Mouse (Mus musculus): ENCODE results near the gene Xcl1. TPM values are rescaled to one million over a fixed set of nuclear protein-coding genes. Genes with fewer than 3 reads are reported as not detected.

Xcl1 gene
- total and polyA plus RNA-seq, 3 experiments: 0.27 TPM; not detected in 2

- TF ChIP-seq EP300 (IDR thresholded peaks at IDR 0.05; ENCODE audit: insufficient read depth, low read depth, low read length): no peak
- no peak for TF ChIP-seq POLR2A (IDR thresholded peaks at IDR 0.05; ENCODE audit: insufficient read depth, low read depth, low read length)
- TF ChIP-seq CTCF (IDR thresholded peaks at IDR 0.05): no peak
- peak; percentile 22 to 49 for DNase-seq
- 55% methylated on average over 2 of the region's 2 CpGs for WGBS
- Histone ChIP-seq H3K4me3 (no peak overlapping the region), H3K4me1 (ENCODE audit: control insufficient read depth, insufficient read depth, low read length) (peaks cover 6% of the 10 kb centered on the region), H3K36me3 (ENCODE audit: control insufficient read depth, insufficient read depth, low read length) (no peaks in the 10 kb centered on the region; the same call in 1 of the 2 replicates), H3K27ac (peak overlapping the region; percentile 65), H3K79me2 (replicated peaks; ENCODE audit: control insufficient read depth, insufficient read depth, low read length) (no peaks in the 10 kb centered on the region), H3K27me3 (ENCODE audit: control insufficient read depth, insufficient read depth, low read length) (no peaks in the 10 kb centered on the region), H3K9ac (ENCODE audit: low read depth, low read length) (no peak overlapping the region)
- intact Hi-C loops (cut with DNase I): loop anchor here (5.0 kb wide), 3 partner anchors 138 to 583 kb away; no protein-coding TSS in a partner anchor
Measured at GRCm38 (mm10) chr1:164900226-164900625, 35.1 kb downstream of the Xcl1 start.

GRCm38 (mm10) chr1:164899506-164899905 lies 35.8 kb downstream of the Xcl1 start:
- intact Hi-C loops (cut with DNase I): no loop called here
- H3K27me3 ChIP-seq (ENCODE audit: control insufficient read depth, insufficient read depth, low read length): no peaks in the 10 kb centered on the region
- peak overlapping the region; percentile 83 for H3K27ac ChIP-seq
- H3K4me3 ChIP-seq: peak overlapping the region; percentile 44; the same call in 1 of the 2 replicates
- peak overlapping the region; percentile 78 for H3K9ac ChIP-seq (ENCODE audit: low read depth, low read length)
- no peaks in the 10 kb centered on the region for H3K79me2 ChIP-seq (replicated peaks; ENCODE audit: control insufficient read depth, insufficient read depth, low read length)
- DNase-seq: peak; percentile 30 to 38
- H3K36me3 ChIP-seq (ENCODE audit: control insufficient read depth, insufficient read depth, low read length): no peaks in the 10 kb centered on the region; the same call in 1 of the 2 replicates
- no peak for TF ChIP-seq POLR2A (IDR thresholded peaks at IDR 0.05; ENCODE audit: insufficient read depth, low read depth, low read length)
- TF ChIP-seq CTCF (IDR thresholded peaks at IDR 0.05): no peak
- TF ChIP-seq EP300 (IDR thresholded peaks at IDR 0.05; ENCODE audit: insufficient read depth, low read depth, low read length): no peak
- H3K4me1 ChIP-seq (ENCODE audit: control insufficient read depth, insufficient read depth, low read length): peaks cover 6% of the 10 kb centered on the region
- 14% methylated on average over 7 of the region's 7 CpGs for WGBS

- peak; percentile 73 for TF ChIP-seq CTCF (IDR thresholded peaks at IDR 0.05)
- no peak for TF ChIP-seq EP300 (IDR thresholded peaks at IDR 0.05; ENCODE audit: insufficient read depth, low read depth, low read length)
- peak; percentile 41; the same call in 1 of the 2 replicates for TF ChIP-seq POLR2A (IDR thresholded peaks at IDR 0.05; ENCODE audit: insufficient read depth, low read depth, low read length)
- peak; percentile 80 to 85 for DNase-seq
- Histone ChIP-seq H3K79me2 (replicated peaks; ENCODE audit: control insufficient read depth, insufficient read depth, low read length) (no peaks in the 10 kb centered on the region), H3K36me3 (ENCODE audit: control insufficient read depth, insufficient read depth, low read length) (no peaks in the 10 kb centered on the region; the same call in 1 of the 2 replicates), H3K4me3 (peak overlapping the region; percentile 44), H3K9ac (ENCODE audit: low read depth, low read length) (peak overlapping the region; percentile 78), H3K27me3 (ENCODE audit: control insufficient read depth, insufficient read depth, low read length) (no peaks in the 10 kb centered on the region), H3K4me1 (ENCODE audit: control insufficient read depth, insufficient read depth, low read length) (peaks cover 6% of the 10 kb centered on the region), H3K27ac (peak overlapping the region; percentile 83)
- intact Hi-C loops (cut with DNase I): no loop called here
- 0% methylated on average over 22 of the region's 22 CpGs for WGBS
Measured at GRCm38 (mm10) chr1:164898846-164899351, 36.4 kb downstream of the Xcl1 start.

DNA sequence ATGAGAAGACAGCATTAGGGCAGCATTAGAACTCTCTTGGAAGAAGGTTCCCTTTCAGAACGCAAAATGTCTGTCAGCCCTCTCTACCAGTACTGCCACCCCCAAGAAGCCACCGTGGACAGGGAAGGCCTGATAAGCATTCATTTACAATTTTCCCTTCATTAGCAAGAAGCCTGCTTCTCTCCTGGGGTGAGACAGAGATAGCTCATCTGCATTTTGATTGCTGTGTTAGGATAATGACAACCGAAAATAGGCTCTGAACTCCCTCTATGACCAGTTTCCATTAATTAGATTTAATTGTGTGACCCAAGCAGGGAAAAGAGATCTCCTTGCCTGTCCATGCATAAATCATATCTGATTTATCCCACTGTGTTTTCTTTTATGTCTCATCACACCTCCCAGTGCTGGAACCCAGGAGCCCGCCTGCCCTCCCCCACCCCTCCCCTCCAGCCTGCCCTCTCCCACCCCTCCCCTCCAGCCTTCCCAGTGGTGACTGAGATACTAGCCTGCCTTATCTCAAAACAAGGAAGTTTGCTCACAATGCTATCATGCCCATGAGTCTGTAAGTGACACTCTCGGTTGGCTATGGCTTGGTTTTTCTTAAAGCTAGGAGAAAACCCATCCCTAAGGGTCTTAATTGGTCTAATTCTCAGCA lies 38.0 kb downstream of the Xcl1 start:
- no peaks in the 10 kb centered on the region; the same call in 1 of the 2 replicates for H3K36me3 ChIP-seq (ENCODE audit: control insufficient read depth, insufficient read depth, low read length)
- peaks cover 6% of the 10 kb centered on the region for H3K4me1 ChIP-seq (ENCODE audit: control insufficient read depth, insufficient read depth, low read length)
- H3K27me3 ChIP-seq (ENCODE audit: control insufficient read depth, insufficient read depth, low read length): no peaks in the 10 kb centered on the region
- peak overlapping the region; percentile 82 for H3K27ac ChIP-seq
- WGBS: 32% methylated on average over 5 of the region's 5 CpGs
- no peak for DNase-seq
- no peaks in the 10 kb centered on the region for H3K79me2 ChIP-seq (replicated peaks; ENCODE audit: control insufficient read depth, insufficient read depth, low read length)
- intact Hi-C loops (cut with DNase I): loop anchor here (2.0 kb wide), 2 partner anchors 126 to 442 kb away; no protein-coding TSS in a partner anchor
- H3K9ac ChIP-seq (ENCODE audit: low read depth, low read length): no peak overlapping the region
- no peak overlapping the region for H3K4me3 ChIP-seq
- TF ChIP-seq POLR2A (IDR thresholded peaks at IDR 0.05; ENCODE audit: insufficient read depth, low read depth, low read length): no peak
- TF ChIP-seq CTCF (IDR thresholded peaks at IDR 0.05): no peak
- TF ChIP-seq EP300 (IDR thresholded peaks at IDR 0.05; ENCODE audit: insufficient read depth, low read depth, low read length): no peak

DNA sequence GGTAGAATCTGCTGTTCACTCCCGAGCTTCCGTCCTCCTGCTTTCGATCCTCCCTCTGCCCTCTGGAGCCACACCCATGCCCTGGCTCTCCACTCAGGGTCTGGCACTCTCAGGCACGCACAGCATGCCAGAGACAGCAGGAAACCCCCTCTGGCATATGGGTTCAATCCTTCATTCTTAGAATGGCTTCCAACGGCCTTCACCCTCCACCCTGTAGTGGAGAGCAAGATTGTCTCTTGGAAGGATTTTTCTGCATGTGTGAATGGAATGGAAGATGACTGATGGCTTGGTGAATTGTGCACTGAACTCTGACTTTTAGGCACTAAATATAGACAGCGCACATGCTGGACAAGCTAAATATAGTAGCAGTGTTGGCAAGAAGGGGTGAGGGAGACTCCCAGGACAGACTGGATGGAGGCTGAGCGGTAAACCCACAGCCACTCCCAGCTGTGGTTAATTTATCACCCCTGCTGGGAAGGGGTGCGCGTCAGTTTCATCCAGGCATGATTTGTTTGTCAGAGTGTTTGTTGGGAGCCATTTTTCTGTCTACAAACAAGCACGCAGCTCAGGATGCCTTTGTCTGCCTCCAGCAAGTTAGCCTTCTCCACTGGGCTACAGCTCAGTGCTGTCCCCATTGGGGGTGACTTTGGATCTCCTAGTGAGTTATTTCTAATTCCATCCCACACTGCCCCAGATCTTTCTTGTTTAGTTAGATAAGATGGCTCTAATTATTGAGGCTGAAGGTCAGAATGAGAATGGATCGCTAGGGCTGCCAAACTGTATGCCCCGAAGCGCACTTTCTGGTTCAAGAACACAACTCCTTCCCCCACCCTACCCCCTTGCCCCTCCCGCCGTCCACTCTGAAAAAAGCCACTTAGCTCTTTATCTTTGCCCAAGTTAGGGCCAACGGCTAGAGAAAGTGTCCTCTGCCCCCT lies 38.8 kb downstream of the Xcl1 start:
- peak overlapping the region; percentile 55 for H3K9ac ChIP-seq (ENCODE audit: low read depth, low read length)
- intact Hi-C loops (cut with DNase I): loop anchor here (2.0 kb wide), 2 partner anchors 126 to 442 kb away; no protein-coding TSS in a partner anchor
- TF ChIP-seq EP300 (IDR thresholded peaks at IDR 0.05; ENCODE audit: insufficient read depth, low read depth, low read length) (no peak; the same call in 1 of the 2 replicates), CTCF (IDR thresholded peaks at IDR 0.05) (no peak), POLR2A (IDR thresholded peaks at IDR 0.05; ENCODE audit: insufficient read depth, low read depth, low read length) (peak; percentile 49; the same call in 1 of the 2 replicates)
- no peak overlapping the region for H3K4me3 ChIP-seq
- H3K27me3 ChIP-seq (ENCODE audit: control insufficient read depth, insufficient read depth, low read length): no peaks in the 10 kb centered on the region
- DNase-seq: peak; percentile 37 to 62
- no peaks in the 10 kb centered on the region; the same call in 1 of the 2 replicates for H3K36me3 ChIP-seq (ENCODE audit: control insufficient read depth, insufficient read depth, low read length)
- 42% methylated on average over 16 of the region's 16 CpGs for WGBS
- peaks cover 6% of the 10 kb centered on the region for H3K4me1 ChIP-seq (ENCODE audit: control insufficient read depth, insufficient read depth, low read length)
- peak overlapping the region; percentile 82 for H3K27ac ChIP-seq
- H3K79me2 ChIP-seq (replicated peaks; ENCODE audit: control insufficient read depth, insufficient read depth, low read length): no peaks in the 10 kb centered on the region
